Mouse (Mus musculus): ENCODE data around the gene Prickle3. TPM values are rescaled to one million over a fixed set of nuclear protein-coding genes. Genes with fewer than 3 reads are reported as not detected.
"Not testable (repeated sequence)": the region's sequence is repeated elsewhere in the genome, so short reads cannot be mapped to it uniquely, and the experiment has no call there.

Gene Prickle3
- polyA plus RNA-seq, 1 experiment from 2014 or later = 8.2 TPM

DNA sequence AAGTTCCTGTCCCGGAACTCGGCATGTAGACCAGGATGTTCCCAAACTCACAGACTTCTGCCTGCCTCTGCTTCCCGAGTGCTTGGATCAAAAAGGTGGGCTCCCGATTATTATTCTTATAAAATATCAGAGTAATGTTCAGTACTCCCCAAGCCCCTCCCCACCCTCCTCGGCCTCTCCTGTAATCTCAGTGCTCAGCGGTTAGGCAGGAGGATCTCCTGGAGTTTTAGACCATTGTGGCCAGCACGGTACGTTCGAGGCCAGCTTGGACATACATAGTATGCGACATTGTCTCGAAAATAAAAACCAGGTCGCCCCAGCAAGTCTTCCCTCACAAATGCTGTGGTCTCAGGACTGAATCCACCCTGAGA lies 56.7 kb downstream of the Prickle3 start:
- ATAC-seq (replicated peaks; ENCODE audit: low FRiP score, low TSS enrichment, low read depth) = peak; percentile 54; the same call in 1 of the 2 replicates
- H3K27ac ChIP-seq (ENCODE audit: low read depth); H3K4me1 ChIP-seq (replicated peaks; ENCODE audit: control insufficient read depth, insufficient read depth, low read length); H3K36me3 ChIP-seq (ENCODE audit: control insufficient read depth, insufficient read depth, low read length); DNase-seq (ENCODE audit: low spot score); H3K27me3 ChIP-seq (replicated peaks; ENCODE audit: control insufficient read depth, insufficient read depth, low read length); H3K9me3 ChIP-seq (ENCODE audit: control insufficient read depth, low read length): not testable (repeated sequence)
- 0 out of 2 replicates have a peak overlapping the region, but pooled peaks have one; percentile 25 for H3K9ac ChIP-seq (ENCODE audit: low read length)
- H3K4me2 ChIP-seq (ENCODE audit: low read length) = peak overlapping the region; percentile 47
- WGBS = 21% methylated on average over 6 of the region's 12 CpGs
- peak overlapping the region; percentile 36 for H3K4me3 ChIP-seq (ENCODE audit: low read depth, low read length)

DNA sequence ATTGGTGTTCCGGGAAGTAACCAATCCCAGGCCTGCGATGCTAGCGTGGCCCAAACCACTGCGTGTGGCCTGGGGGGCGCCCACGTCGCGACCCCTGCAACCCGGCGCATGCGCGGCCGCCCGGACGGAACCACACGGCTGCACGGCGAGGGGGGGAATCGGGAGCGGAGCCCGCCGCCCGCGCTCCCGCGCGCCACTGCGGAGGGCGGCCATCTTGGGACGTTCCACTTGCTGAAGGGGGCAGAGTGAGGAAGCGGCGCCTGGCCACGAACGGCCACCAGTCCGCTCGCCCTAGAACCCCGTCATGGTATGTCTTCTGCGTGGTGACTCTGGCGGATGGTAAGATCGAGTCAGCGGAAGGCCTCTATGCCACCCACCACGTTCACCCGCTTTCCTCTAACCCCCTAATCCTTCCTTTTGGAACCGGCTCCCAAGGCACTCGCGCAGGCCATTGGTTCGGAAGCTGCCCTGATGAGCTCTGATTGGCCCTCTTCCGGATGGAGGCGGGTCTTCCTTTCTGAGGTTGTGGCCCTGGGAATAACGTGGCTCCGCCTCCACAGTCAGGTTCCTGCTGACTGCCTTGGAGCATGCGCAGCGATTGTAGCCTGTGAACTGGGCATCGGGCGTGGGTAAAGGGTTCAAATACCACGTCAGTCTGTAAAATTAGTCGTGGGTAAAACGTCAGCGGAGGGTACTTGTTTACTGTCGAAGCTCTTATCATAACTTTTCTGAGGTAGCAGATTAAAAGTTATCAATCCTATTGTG lies 57.3 kb downstream of the Prickle3 start, which contains the start of gene Wdr45:
TSS of gene Wdr45 (plus strand) at position 199 of the 765 bp plus-strand sequence.
- not testable (repeated sequence) for H3K27me3 ChIP-seq (replicated peaks; ENCODE audit: control insufficient read depth, insufficient read depth, low read length); H3K9me3 ChIP-seq (ENCODE audit: control insufficient read depth, low read length); H3K36me3 ChIP-seq (ENCODE audit: control insufficient read depth, insufficient read depth, low read length); H3K27ac ChIP-seq (ENCODE audit: low read depth); H3K4me1 ChIP-seq (replicated peaks; ENCODE audit: control insufficient read depth, insufficient read depth, low read length)
- Histone ChIP-seq H3K4me3 (ENCODE audit: low read depth, low read length) (peak within 1 kb of the TSS; percentile 36), H3K9ac (ENCODE audit: low read length) (0 out of 2 replicates have a peak within 1 kb of the TSS, but pooled peaks have one; percentile 25), H3K4me2 (ENCODE audit: low read length) (peak within 1 kb of the TSS; percentile 47)
- peak; percentile 97 for ATAC-seq (replicated peaks; ENCODE audit: low FRiP score, low TSS enrichment, low read depth)
- peak; percentile 80 for DNase-seq (ENCODE audit: low spot score)
- WGBS = 15% methylated on average over 39 of the region's 60 CpGs

DNA sequence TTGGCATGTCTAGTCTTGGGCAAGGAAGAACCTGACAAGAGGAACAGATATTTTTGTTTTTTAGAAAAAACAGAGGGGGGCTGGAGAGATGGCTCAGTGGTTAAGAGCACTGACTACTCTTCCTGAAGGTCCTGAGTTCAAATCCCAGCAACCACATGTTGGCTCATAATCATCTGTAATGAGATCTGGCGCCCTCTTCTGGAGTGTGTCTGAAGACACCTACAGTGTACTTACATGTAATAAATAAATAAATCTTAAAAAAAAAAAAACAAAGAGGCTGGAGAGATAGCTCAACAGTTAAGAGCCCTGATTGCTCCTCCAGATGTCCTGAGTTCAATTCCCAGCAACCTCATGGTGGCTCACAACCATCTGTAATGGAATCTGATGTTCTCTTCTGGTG lies 59.0 kb downstream of the Prickle3 start:
- DNase-seq (ENCODE audit: low spot score); H3K4me3 ChIP-seq (ENCODE audit: low read depth, low read length); ATAC-seq (replicated peaks; ENCODE audit: low FRiP score, low TSS enrichment, low read depth); H3K4me1 ChIP-seq (replicated peaks; ENCODE audit: control insufficient read depth, insufficient read depth, low read length); H3K9me3 ChIP-seq (ENCODE audit: control insufficient read depth, low read length); H3K4me2 ChIP-seq (ENCODE audit: low read length); H3K36me3 ChIP-seq (ENCODE audit: control insufficient read depth, insufficient read depth, low read length); H3K27me3 ChIP-seq (replicated peaks; ENCODE audit: control insufficient read depth, insufficient read depth, low read length); H3K27ac ChIP-seq (ENCODE audit: low read depth); H3K9ac ChIP-seq (ENCODE audit: low read length): not testable (repeated sequence)
- WGBS = 29% methylated on average over 1 of the region's 1 CpGs

Other genes with a start within 250 kb of the Prickle3 start
- gene Foxp3, start 83.6 kb upstream of the Prickle3 start, polyA plus RNA-seq (2014; fragmentation: Nextera tagmentation; extraction: Ambion mirVana) = 0.05 TPM in 1 of 2 replicates, not detected in the other
- gene Ppp1r3f, start 83.0 kb upstream of the Prickle3 start, polyA plus RNA-seq (2014; fragmentation: Nextera tagmentation; extraction: Ambion mirVana) = 1.4 and 2.2 TPM in 2 replicates
- 28.0 and 29.7 TPM in 2 replicates for gene Ccdc22, start 51.7 kb upstream of the Prickle3 start, polyA plus RNA-seq (2014; fragmentation: Nextera tagmentation; extraction: Ambion mirVana)
- 0.04 TPM in 1 of 2 replicates, not detected in the other for gene Cacna1f, start 50.2 kb upstream of the Prickle3 start, polyA plus RNA-seq (2014; fragmentation: Nextera tagmentation; extraction: Ambion mirVana)
- 3.1 and 3.9 TPM in 2 replicates for gene Syp, start 18.8 kb upstream of the Prickle3 start, polyA plus RNA-seq (2014; fragmentation: Nextera tagmentation; extraction: Ambion mirVana)
- gene Plp2, start 14.1 kb downstream of the Prickle3 start, polyA plus RNA-seq (2014; fragmentation: Nextera tagmentation; extraction: Ambion mirVana) = 238 TPM in 2 replicates
- 0.39 and 0.57 TPM in 2 replicates for gene Magix, start 24.0 kb downstream of the Prickle3 start, polyA plus RNA-seq (2014; fragmentation: Nextera tagmentation; extraction: Ambion mirVana)
- 33.6 and 38.0 TPM in 2 replicates for gene Gpkow, start 39.9 kb downstream of the Prickle3 start, polyA plus RNA-seq (2014; fragmentation: Nextera tagmentation; extraction: Ambion mirVana)
- 21.5 and 24.9 TPM in 2 replicates for gene Wdr45, start 57.1 kb downstream of the Prickle3 start, polyA plus RNA-seq (2014; fragmentation: Nextera tagmentation; extraction: Ambion mirVana)
- gene Gm45208, start 65.0 kb downstream of the Prickle3 start, polyA plus RNA-seq (2014; fragmentation: Nextera tagmentation; extraction: Ambion mirVana) = 0.42 TPM in 1 of 2 replicates, not detected in the other
- 81.0 and 81.1 TPM in 2 replicates for gene Praf2, start 71.2 kb downstream of the Prickle3 start, polyA plus RNA-seq (2014; fragmentation: Nextera tagmentation; extraction: Ambion mirVana)
- 14.1 and 15.4 TPM in 2 replicates for gene Ccdc120, start 93.6 kb downstream of the Prickle3 start, polyA plus RNA-seq (2014; fragmentation: Nextera tagmentation; extraction: Ambion mirVana)
- gene Tfe3, start 105.3 kb downstream of the Prickle3 start, polyA plus RNA-seq (2014; fragmentation: Nextera tagmentation; extraction: Ambion mirVana) = 18.5 and 19.7 TPM in 2 replicates
- 31.3 and 35.8 TPM in 2 replicates for gene Gripap1, start 132.5 kb downstream of the Prickle3 start, polyA plus RNA-seq (2014; fragmentation: Nextera tagmentation; extraction: Ambion mirVana)
- 1.6 and 2.2 TPM in 2 replicates for gene Kcnd1, start 165.0 kb downstream of the Prickle3 start, polyA plus RNA-seq (2014; fragmentation: Nextera tagmentation; extraction: Ambion mirVana)
- gene Otud5, start 184.1 kb downstream of the Prickle3 start, polyA plus RNA-seq (2014; fragmentation: Nextera tagmentation; extraction: Ambion mirVana) = 30.4 and 32.1 TPM in 2 replicates
- 5.8 and 7.5 TPM in 2 replicates for gene Pim2, start 221.0 kb downstream of the Prickle3 start, polyA plus RNA-seq (2014; fragmentation: Nextera tagmentation; extraction: Ambion mirVana)
- 12.3 and 12.6 TPM in 2 replicates for gene Slc35a2, start 226.8 kb downstream of the Prickle3 start, polyA plus RNA-seq (2014; fragmentation: Nextera tagmentation; extraction: Ambion mirVana)
- 90.5 and 99.5 TPM in 2 replicates for gene Pqbp1, start 242.0 kb downstream of the Prickle3 start, polyA plus RNA-seq (2014; fragmentation: Nextera tagmentation; extraction: Ambion mirVana)
- 150 and 157 TPM in 2 replicates for gene Timm17b, start 242.1 kb downstream of the Prickle3 start, polyA plus RNA-seq (2014; fragmentation: Nextera tagmentation; extraction: Ambion mirVana)

All from intestine, embryonic 14.5 days (tissue).